Mouse (Mus musculus) heart, adult 2 months (tissue): ENCODE measurements around the gene Crygb. TPM values are rescaled to one million over a fixed set of nuclear protein-coding genes. Genes with fewer than 3 reads are reported as not detected.

ENCODE experiments used
- DNase-seq, 2 experiments: peaks; one replicate each; pipeline ENCODE4 v3.0.0; 2021
- H3K27ac ChIP-seq: fragments of 200-600 bp; 2 replicates; pipeline ENCODE4 v1.8.1; 2022
- H3K27me3 ChIP-seq: fragments of 200-500 bp; 2 replicates; pipeline ENCODE4 v1.6.1; 2012; ENCODE audit warnings: mild to moderate bottlenecking, low read length, inconsistent platforms, mixed read lengths; ENCODE audit not compliant: control insufficient read depth, insufficient read depth
- H3K36me3 ChIP-seq: fragments of 200-500 bp; 2 replicates; pipeline ENCODE4 v1.6.1; 2012; ENCODE audit warnings: low read length, inconsistent platforms; ENCODE audit not compliant: control insufficient read depth, insufficient read depth
- H3K4me1 ChIP-seq: fragments of 200-500 bp; 2 replicates; pipeline ENCODE4 v1.6.1; 2011; ENCODE audit warnings: low read length; ENCODE audit not compliant: control insufficient read depth, insufficient read depth
- H3K4me3 ChIP-seq: fragments of 200-600 bp; 2 replicates; pipeline ENCODE4 v1.8.1; 2022
- H3K79me2 ChIP-seq: fragments of 200-500 bp; replicated peaks from 2 replicates; pipeline ENCODE4 v1.6.1; 2012; ENCODE audit warnings: mild to moderate bottlenecking, inconsistent platforms, low read length, moderate library complexity, mixed read lengths; ENCODE audit not compliant: control insufficient read depth, insufficient read depth
- H3K9ac ChIP-seq: fragments of 200-500 bp; 2 replicates; pipeline ENCODE4 v1.6.1; 2012; ENCODE audit warnings: low read depth, mild to moderate bottlenecking, control low read depth, inconsistent platforms, low read length, mixed read lengths
- CTCF ChIP-seq: fragments of 200-600 bp; IDR thresholded peaks from 2 replicates; pipeline ENCODE4 v1.8.1; 2022; ENCODE audit warnings: antibody characterized with exemption, mild to moderate bottlenecking, moderate library complexity
- EP300 ChIP-seq: fragments of 200-500 bp; IDR thresholded peaks from 2 replicates; pipeline ENCODE4 v1.6.1; 2011; ENCODE audit warnings: low read depth, low read length, control low read depth; ENCODE audit not compliant: insufficient read depth
- POLR2A ChIP-seq: fragments of 200-500 bp; IDR thresholded peaks from 2 replicates; pipeline ENCODE4 v1.6.1; 2011; ENCODE audit warnings: mild to moderate bottlenecking, low read depth, low read length, control low read depth; ENCODE audit not compliant: insufficient read depth
- WGBS: fragments of 180-500 bp; shearing (Covaris S2); methylation state at CpG from one replicate; pipeline ENCODE4 v1.1.7; 2018; 5-methylcytosine and 5-hydroxymethylcytosine counted together
- intact Hi-C: fragments of 180-260 bp; cut with DNase I; formaldehyde crosslinking; loops from one replicate; pipeline ENCODE4 v1.15.1; 2025
- polyA plus RNA-seq: library from polyadenylated mRNA; depleted of rRNA; stranded (reverse); fragments of >200 nt; gene quantifications from 2 replicates; pipeline ENCODE4 v1.2.3, GENCODE M21; 2012
- total RNA-seq, 2 experiments: library from RNA; stranded (reverse); gene quantifications; 2 replicates each; pipeline ENCODE4 v1.2.3; 2021

Gene Crygb
- total and polyA plus RNA-seq, 3 experiments = not detected

DNA sequence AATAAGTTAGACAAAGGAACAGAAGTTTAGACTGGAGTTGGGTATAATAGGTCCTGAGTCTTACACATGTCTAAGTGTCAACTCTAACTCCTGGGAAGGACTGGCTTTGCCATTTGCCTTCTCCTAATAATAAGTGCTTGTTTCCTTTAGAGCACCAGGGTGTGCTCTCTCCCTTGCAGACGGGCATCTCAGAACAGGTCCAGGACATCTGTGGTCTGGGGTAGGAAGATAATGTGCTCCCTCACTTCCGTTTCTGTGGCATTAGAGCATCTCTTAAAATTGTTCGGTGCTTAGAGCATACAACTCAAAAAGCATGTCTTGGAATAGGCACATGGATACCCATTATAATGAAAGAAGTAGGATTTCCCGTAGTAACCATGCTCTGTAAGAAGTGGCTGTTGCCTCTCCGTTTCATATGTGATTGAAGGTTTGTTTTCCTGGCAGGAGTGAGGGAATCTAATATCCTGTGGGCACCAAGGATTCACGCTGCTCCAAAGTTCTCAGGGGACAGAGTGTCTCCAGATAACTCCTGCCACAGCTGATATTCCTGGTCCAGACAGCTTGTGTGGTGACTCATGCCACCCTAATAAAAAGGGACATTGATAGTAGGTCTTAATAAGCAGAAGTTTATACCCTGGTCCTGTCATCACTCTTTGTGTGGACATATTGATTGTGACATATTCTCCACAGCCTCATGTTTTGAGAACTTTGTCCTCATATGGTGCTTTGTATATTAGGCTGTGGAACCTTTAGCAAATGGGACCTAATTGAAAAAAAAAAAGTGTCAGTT lies 6.7 kb upstream of the Crygb start:
- Histone ChIP-seq H3K79me2 (no peaks in the 10 kb centered on the region), H3K36me3 (no peaks in the 10 kb centered on the region), H3K4me3 (no peak overlapping the region), H3K27ac (no peak overlapping the region), H3K27me3 (no peaks in the 10 kb centered on the region), H3K4me1 (no peaks in the 10 kb centered on the region), H3K9ac (no peak overlapping the region)
- WGBS = 55% methylated on average over 6 of the region's 6 CpGs
- DNase-seq = no peak
- TF ChIP-seq CTCF (no peak), EP300 (no peak), POLR2A (no peak)
- intact Hi-C loops = no loop called here

GRCm38 (mm10) chr1:65075607-65076006 lies 6.5 kb downstream of the Crygb start:
- no peaks in the 10 kb centered on the region for H3K27me3 ChIP-seq
- no peak for TF ChIP-seq POLR2A
- TF ChIP-seq CTCF = peak; percentile 55
- no peak for DNase-seq
- no peaks in the 10 kb centered on the region for H3K36me3 ChIP-seq
- no peak overlapping the region for H3K27ac ChIP-seq
- intact Hi-C loops = no loop called here
- H3K4me3 ChIP-seq = no peak overlapping the region
- no peak overlapping the region for H3K9ac ChIP-seq
- H3K4me1 ChIP-seq = no peaks in the 10 kb centered on the region
- no peaks in the 10 kb centered on the region for H3K79me2 ChIP-seq
- 6% methylated on average over 5 of the region's 5 CpGs for WGBS

DNA sequence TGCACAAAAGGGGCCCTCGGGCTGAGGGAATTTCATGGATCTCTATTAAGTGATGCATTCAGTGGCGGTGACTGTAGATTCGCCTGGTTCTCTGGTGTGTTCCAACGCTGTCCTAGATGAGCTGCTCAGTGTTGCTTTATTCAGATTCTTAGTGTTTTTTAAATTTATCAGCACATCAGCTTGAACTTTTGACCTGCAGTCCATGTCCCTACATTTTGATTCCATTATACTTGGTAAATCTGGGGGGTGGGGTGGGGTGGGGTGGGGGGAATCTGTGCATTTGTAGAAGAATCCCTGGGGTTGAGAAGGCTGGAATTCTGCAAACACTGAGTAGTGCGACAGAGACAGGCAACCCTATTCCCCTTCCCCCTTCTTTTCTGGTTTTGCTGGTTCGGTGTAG lies 8.5 kb downstream of the Crygb start, which contains the start of gene Crygc:
Gene Crygc, minus strand, starts transcription at position 101 of the 400 bp plus-strand sequence.
- 79% methylated on average over 6 of the region's 6 CpGs for WGBS
- Histone ChIP-seq H3K9ac (no peak within 1 kb of the TSS), H3K27me3 (no peaks in the 10 kb centered on the region), H3K79me2 (no peaks in the 10 kb centered on the region), H3K27ac (no peak within 1 kb of the TSS), H3K4me1 (no peaks in the 10 kb centered on the region), H3K36me3 (no peaks in the 10 kb centered on the region), H3K4me3 (no peak within 1 kb of the TSS)
- intact Hi-C loops = no loop called here
- DNase-seq = no peak
- TF ChIP-seq POLR2A (no peak), CTCF (no peak), EP300 (no peak)

- TF ChIP-seq EP300 (no peak), POLR2A (no peak), CTCF (no peak)
- H3K27ac ChIP-seq = no peak overlapping the region
- intact Hi-C loops = no loop called here
- no peak overlapping the region for H3K4me3 ChIP-seq
- no peak overlapping the region for H3K9ac ChIP-seq
- H3K36me3 ChIP-seq = no peaks in the 10 kb centered on the region
- H3K27me3 ChIP-seq = no peaks in the 10 kb centered on the region
- DNase-seq = no peak
- no peaks in the 10 kb centered on the region for H3K79me2 ChIP-seq
- no peaks in the 10 kb centered on the region for H3K4me1 ChIP-seq
Observed at GRCm38 (mm10) chr1:65067842-65068241, 14.2 kb downstream of the Crygb start.

- Histone ChIP-seq H3K27ac (no peak overlapping the region), H3K9ac (no peak overlapping the region), H3K27me3 (no peaks in the 10 kb centered on the region), H3K79me2 (no peaks in the 10 kb centered on the region), H3K4me1 (no peaks in the 10 kb centered on the region), H3K4me3 (no peak overlapping the region), H3K36me3 (no peaks in the 10 kb centered on the region)
- WGBS = 89% methylated on average over 15 of the region's 15 CpGs
- no peak for TF ChIP-seq EP300
- TF ChIP-seq CTCF = no peak
- no peak for TF ChIP-seq POLR2A
- no peak for DNase-seq
- intact Hi-C loops = no loop called here
Observed at GRCm38 (mm10) chr1:65064201-65064600, 17.9 kb downstream of the Crygb start.

GRCm38 (mm10) chr1:65063352-65063751 lies 18.7 kb downstream of the Crygb start, which contains the start of gene Crygd:
Gene Crygd, minus strand, starts transcription at chr1:65063452.
- Histone ChIP-seq H3K4me3 (no peak within 1 kb of the TSS), H3K27me3 (no peaks in the 10 kb centered on the region), H3K9ac (no peak within 1 kb of the TSS), H3K27ac (no peak within 1 kb of the TSS), H3K4me1 (no peaks in the 10 kb centered on the region), H3K79me2 (no peaks in the 10 kb centered on the region), H3K36me3 (no peaks in the 10 kb centered on the region)
- 87% methylated on average over 8 of the region's 8 CpGs for WGBS
- DNase-seq = no peak
- intact Hi-C loops = no loop called here
- TF ChIP-seq EP300 = no peak
- TF ChIP-seq CTCF = no peak
- TF ChIP-seq POLR2A = no peak
